Mouse (Mus musculus) splenic B cell, adult 2 months (primary cell): ENCODE data around the gene Acot7.

ENCODE experiments used
- DNase-seq: peaks from one replicate; pipeline ENCODE4 v3.0.0-alpha.2; 2011; ENCODE audit warnings: low read depth, low spot score
- H3K27me3 ChIP-seq: 2 replicates; pipeline ENCODE4 v1.6.1; 2012; ENCODE audit warnings: mild to moderate bottlenecking, low read length, moderate library complexity, mixed read lengths; ENCODE audit not compliant: control insufficient read depth, poor library complexity, insufficient read depth, severe bottlenecking
- H3K36me3 ChIP-seq: 2 replicates; pipeline ENCODE4 v1.6.1; 2012; ENCODE audit warnings: mild to moderate bottlenecking, low read length, moderate library complexity, mixed read lengths; ENCODE audit not compliant: control insufficient read depth, poor library complexity, insufficient read depth, severe bottlenecking

Acot7 gene

GRCm38 (mm10) chr4:152272006-152272405, 94.1 kb downstream of the Acot7 start:
- H3K36me3 ChIP-seq, result no peaks in the 10 kb centered on the region
- H3K27me3 ChIP-seq, result no peaks in the 10 kb centered on the region
- no peak for DNase-seq

- DNase-seq, result no peak
- no peaks in the 10 kb centered on the region for H3K36me3 ChIP-seq
- no peaks in the 10 kb centered on the region for H3K27me3 ChIP-seq
These were observed 94.6 kb downstream of the Acot7 start for GRCm38 (mm10) chr4:152272449-152273049.

- H3K36me3 ChIP-seq, result no peaks in the 10 kb centered on the region
- DNase-seq, result no peak
These were observed 95.3 kb downstream of the Acot7 start for GRCm38 (mm10) chr4:152273191-152273590.

GRCm38 (mm10) chr4:152273621-152274236, 95.8 kb downstream of the Acot7 start, which contains the start of gene Gpr153:
Gene Gpr153, plus strand, starts transcription at chr4:152274232.
- no peaks in the 10 kb centered on the region for H3K27me3 ChIP-seq
- DNase-seq, result no peak

More at GRCm38 (mm10) chr4:152273191-152273590, 95.3 kb downstream of the Acot7 start:
- no peaks in the 10 kb centered on the region for H3K27me3 ChIP-seq

GRCm38 (mm10) chr4:152274681-152275131, 96.8 kb downstream of the Acot7 start:
- H3K36me3 ChIP-seq, result no peaks in the 10 kb centered on the region
- H3K27me3 ChIP-seq, result no peaks in the 10 kb centered on the region
- DNase-seq, result no peak

More at GRCm38 (mm10) chr4:152273621-152274236, 95.8 kb downstream of the Acot7 start, which contains the start of gene Gpr153:
- H3K36me3 ChIP-seq, result no peaks in the 10 kb centered on the region

- H3K36me3 ChIP-seq, result no peaks in the 10 kb centered on the region
- H3K27me3 ChIP-seq, result no peaks in the 10 kb centered on the region
- DNase-seq, result no peak
These were observed 98.7 kb downstream of the Acot7 start for GRCm38 (mm10) chr4:152276389-152277347.

- H3K36me3 ChIP-seq, result no peaks in the 10 kb centered on the region
- DNase-seq, result no peak
- H3K27me3 ChIP-seq, result no peaks in the 10 kb centered on the region
These were observed 100.0 kb downstream of the Acot7 start for GRCm38 (mm10) chr4:152277916-152278315.

- Histone ChIP-seq H3K27me3 (no peaks in the 10 kb centered on the region), H3K36me3 (no peaks in the 10 kb centered on the region)
- no peak for DNase-seq
These were observed 101.1 kb downstream of the Acot7 start for GRCm38 (mm10) chr4:152278986-152279385.

- H3K27me3 ChIP-seq, result no peaks in the 10 kb centered on the region
- H3K36me3 ChIP-seq, result no peaks in the 10 kb centered on the region
- no peak for DNase-seq
These were observed 103.7 kb downstream of the Acot7 start for GRCm38 (mm10) chr4:152281601-152282000.

GRCm38 (mm10) chr4:152282721-152283120, 104.8 kb downstream of the Acot7 start:
- DNase-seq, result peak; percentile 25
- H3K36me3 ChIP-seq, result no peaks in the 10 kb centered on the region
- no peaks in the 10 kb centered on the region for H3K27me3 ChIP-seq

- H3K36me3 ChIP-seq, result no peaks in the 10 kb centered on the region
- H3K27me3 ChIP-seq, result no peaks in the 10 kb centered on the region
- peak; percentile 89 for DNase-seq
These were observed 105.4 kb downstream of the Acot7 start for GRCm38 (mm10) chr4:152283186-152283950.

- peak; percentile 68 for DNase-seq
- H3K27me3 ChIP-seq, result no peaks in the 10 kb centered on the region
- H3K36me3 ChIP-seq, result no peaks in the 10 kb centered on the region
These were observed 107.6 kb downstream of the Acot7 start for GRCm38 (mm10) chr4:152285505-152285904.

- Histone ChIP-seq H3K27me3 (no peaks in the 10 kb centered on the region), H3K36me3 (no peaks in the 10 kb centered on the region)
- DNase-seq, result no peak
These were observed 108.2 kb downstream of the Acot7 start for GRCm38 (mm10) chr4:152286183-152286582.

- no peaks in the 10 kb centered on the region for H3K36me3 ChIP-seq
- DNase-seq, result peak; percentile 65
- no peaks in the 10 kb centered on the region for H3K27me3 ChIP-seq
These were observed 109.0 kb downstream of the Acot7 start for GRCm38 (mm10) chr4:152286887-152287286.
